Mouse (Mus musculus): ENCODE results near the gene Neurod1. TPM values are rescaled to one million over a fixed set of nuclear protein-coding genes. Genes with fewer than 3 reads are reported as not detected.

Gene Neurod1
- polyA plus RNA-seq, 1 experiment from 2014 or later, result 55.8 TPM

DNA sequence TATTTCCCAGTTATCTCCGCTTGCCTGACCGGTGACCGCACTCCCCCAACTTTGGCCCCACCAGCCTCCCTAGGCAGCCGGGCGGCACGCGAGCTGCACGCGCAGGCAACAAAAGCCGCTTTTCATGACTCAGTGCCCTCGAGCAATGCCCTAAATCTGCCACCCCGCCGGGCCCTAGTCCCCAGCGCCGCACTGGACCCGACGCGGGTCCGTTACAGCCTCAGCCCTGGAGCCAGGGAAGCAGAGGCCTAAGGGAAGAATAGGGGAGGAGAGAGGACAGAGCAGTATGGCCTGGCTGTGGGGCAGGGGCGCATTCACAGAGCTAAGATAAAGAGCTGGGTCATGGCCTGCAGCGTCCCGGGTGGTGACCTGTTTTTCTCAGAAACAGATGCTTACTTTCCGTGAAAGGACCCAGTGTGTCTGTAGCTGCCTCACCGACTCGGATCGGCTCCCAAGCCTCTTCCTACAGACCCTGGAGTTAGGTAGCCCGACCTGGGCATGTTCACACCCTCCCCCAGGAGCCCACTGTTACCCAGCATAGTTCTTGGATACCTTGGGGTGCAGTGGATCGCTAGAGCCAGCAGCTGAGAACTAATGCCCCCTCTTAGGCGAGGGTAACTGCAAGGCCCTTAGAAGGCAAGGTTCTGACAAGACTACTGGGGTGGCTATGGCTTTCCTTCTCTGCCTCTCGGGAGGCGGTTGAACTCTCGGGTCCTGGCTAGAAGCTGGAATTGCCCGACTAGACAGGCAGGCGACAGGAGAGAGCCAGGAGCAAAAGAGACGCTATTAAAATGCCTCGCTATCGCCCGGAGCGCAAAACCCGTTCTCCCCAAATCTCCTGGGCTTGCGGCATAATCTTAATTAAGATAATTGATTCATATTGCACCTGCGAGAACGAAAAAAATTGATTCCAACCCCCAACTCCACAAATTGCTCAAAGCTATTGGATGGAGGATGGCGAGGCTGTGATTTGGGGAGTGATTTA lies 2.8 kb upstream of the Neurod1 start:
- Histone ChIP-seq H3K4me3 (replicated peaks; ENCODE audit: low read length) (peak overlapping the region; percentile 17), H3K4me1 (replicated peaks; ENCODE audit: control insufficient read depth, insufficient read depth, low read length) (peaks cover 37% of the 10 kb centered on the region), H3K9ac (replicated peaks; ENCODE audit: low read depth, low read length) (peak overlapping the region; percentile 49), H3K4me2 (ENCODE audit: low read length) (peak overlapping the region; percentile 50), H3K27me3 (replicated peaks; ENCODE audit: control insufficient read depth, insufficient read depth, low read length) (peaks cover 20% of the 10 kb centered on the region), H3K9me3 (ENCODE audit: control insufficient read depth, low read length) (no peaks in the 10 kb centered on the region), H3K27ac (ENCODE audit: low read length) (peak overlapping the region; percentile 77), H3K36me3 (ENCODE audit: control insufficient read depth, insufficient read depth) (no peaks in the 10 kb centered on the region)
- ATAC-seq, result peak; percentile 13; the same call in 1 of the 2 replicates
- under 1% methylated on average over 44 of the region's 44 CpGs for WGBS

DNA sequence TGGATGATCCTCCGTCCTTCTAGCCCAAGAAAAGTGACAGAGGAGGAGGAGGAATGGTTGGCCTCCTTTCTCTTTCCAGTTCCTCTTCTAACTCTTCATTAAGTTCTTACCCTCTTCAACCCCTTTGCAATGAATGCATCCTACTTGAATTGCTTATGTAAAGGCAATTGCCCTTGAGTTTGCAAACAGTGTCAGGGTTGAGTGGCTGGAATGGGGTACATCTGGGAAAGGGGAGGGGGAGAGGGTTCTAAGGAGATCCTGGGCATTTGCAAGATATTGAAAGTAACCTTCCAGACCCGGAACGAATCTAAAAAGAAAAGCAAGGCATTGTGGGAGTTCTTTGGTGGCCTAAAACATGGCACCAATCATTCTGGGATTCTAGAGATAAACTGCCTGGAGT lies 1.4 kb upstream of the Neurod1 start:
- peaks cover 44% of the 10 kb centered on the region for H3K4me1 ChIP-seq (replicated peaks; ENCODE audit: control insufficient read depth, insufficient read depth, low read length)
- H3K4me2 ChIP-seq (ENCODE audit: low read length), result no peak overlapping the region
- H3K36me3 ChIP-seq (ENCODE audit: control insufficient read depth, insufficient read depth), result no peaks in the 10 kb centered on the region
- ATAC-seq, result no peak
- 18% methylated on average over 3 of the region's 3 CpGs for WGBS
- H3K9ac ChIP-seq (replicated peaks; ENCODE audit: low read depth, low read length), result no peak overlapping the region
- no peaks in the 10 kb centered on the region for H3K9me3 ChIP-seq (ENCODE audit: control insufficient read depth, low read length)
- H3K27me3 ChIP-seq (replicated peaks; ENCODE audit: control insufficient read depth, insufficient read depth, low read length), result peaks cover 24% of the 10 kb centered on the region
- no peak overlapping the region for H3K4me3 ChIP-seq (replicated peaks; ENCODE audit: low read length)
- H3K27ac ChIP-seq (ENCODE audit: low read length), result no peak overlapping the region

DNA sequence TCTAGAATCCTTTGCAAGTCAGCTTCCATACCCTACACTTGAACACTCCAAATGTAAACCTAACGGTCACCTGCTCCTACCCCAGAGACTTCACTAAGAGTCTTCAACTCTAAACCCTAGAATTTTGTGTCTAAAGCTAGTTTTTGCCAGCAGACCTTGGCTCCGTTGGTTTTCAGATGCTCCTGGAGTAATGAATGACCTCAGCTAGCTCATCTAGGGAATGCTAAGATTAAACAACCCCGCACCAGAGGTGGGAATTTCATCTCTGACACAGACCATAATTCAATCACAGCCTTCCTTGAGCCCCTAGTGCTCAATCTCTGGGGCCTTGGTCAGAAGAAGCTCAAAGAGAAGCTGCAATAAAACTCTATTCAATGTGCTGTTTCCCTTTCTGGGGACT lies 883 bp upstream of the Neurod1 start:
- Histone ChIP-seq H3K4me2 (ENCODE audit: low read length) (no peak overlapping the region), H3K36me3 (ENCODE audit: control insufficient read depth, insufficient read depth) (no peaks in the 10 kb centered on the region), H3K4me3 (replicated peaks; ENCODE audit: low read length) (no peak overlapping the region), H3K9ac (replicated peaks; ENCODE audit: low read depth, low read length) (no peak overlapping the region), H3K27me3 (replicated peaks; ENCODE audit: control insufficient read depth, insufficient read depth, low read length) (peaks cover 24% of the 10 kb centered on the region), H3K9me3 (ENCODE audit: control insufficient read depth, low read length) (no peaks in the 10 kb centered on the region), H3K27ac (ENCODE audit: low read length) (no peak overlapping the region), H3K4me1 (replicated peaks; ENCODE audit: control insufficient read depth, insufficient read depth, low read length) (peaks cover 44% of the 10 kb centered on the region)
- 63% methylated on average over 3 of the region's 3 CpGs for WGBS
- ATAC-seq, result no peak

DNA sequence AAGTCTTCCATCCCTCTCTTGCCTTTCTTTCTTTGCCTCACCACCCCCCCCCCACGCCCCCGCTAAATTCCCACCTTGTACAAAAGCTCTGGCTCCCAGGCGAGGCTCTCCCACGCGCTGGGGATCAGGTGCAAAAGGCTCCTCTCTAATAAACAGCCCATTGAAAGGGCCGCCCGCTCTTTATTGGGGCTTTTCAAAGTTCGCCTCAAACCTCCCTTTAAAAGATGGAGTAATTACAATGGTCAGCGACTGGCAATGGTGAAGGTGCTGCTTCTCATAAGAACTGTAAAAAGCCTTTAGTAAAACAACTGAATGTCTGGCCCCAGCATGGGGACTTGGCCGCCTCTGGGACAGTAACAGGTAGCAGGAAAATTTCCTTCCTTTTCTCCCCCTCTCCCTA lies 905 bp downstream of the Neurod1 start:
- H3K36me3 ChIP-seq (ENCODE audit: control insufficient read depth, insufficient read depth), result no peaks in the 10 kb centered on the region
- peak overlapping the region; percentile 63 for H3K9ac ChIP-seq (replicated peaks; ENCODE audit: low read depth, low read length)
- peak overlapping the region; percentile 54 for H3K4me3 ChIP-seq (replicated peaks; ENCODE audit: low read length)
- no peaks in the 10 kb centered on the region for H3K9me3 ChIP-seq (ENCODE audit: control insufficient read depth, low read length)
- H3K27me3 ChIP-seq (replicated peaks; ENCODE audit: control insufficient read depth, insufficient read depth, low read length), result peaks cover 27% of the 10 kb centered on the region
- H3K27ac ChIP-seq (ENCODE audit: low read length), result peak overlapping the region; percentile 39; the same call in 1 of the 2 replicates
- peaks cover 47% of the 10 kb centered on the region for H3K4me1 ChIP-seq (replicated peaks; ENCODE audit: control insufficient read depth, insufficient read depth, low read length)
- no peak for ATAC-seq
- 0% methylated on average over 10 of the region's 10 CpGs for WGBS
- H3K4me2 ChIP-seq (ENCODE audit: low read length), result peak overlapping the region; percentile 65

DNA sequence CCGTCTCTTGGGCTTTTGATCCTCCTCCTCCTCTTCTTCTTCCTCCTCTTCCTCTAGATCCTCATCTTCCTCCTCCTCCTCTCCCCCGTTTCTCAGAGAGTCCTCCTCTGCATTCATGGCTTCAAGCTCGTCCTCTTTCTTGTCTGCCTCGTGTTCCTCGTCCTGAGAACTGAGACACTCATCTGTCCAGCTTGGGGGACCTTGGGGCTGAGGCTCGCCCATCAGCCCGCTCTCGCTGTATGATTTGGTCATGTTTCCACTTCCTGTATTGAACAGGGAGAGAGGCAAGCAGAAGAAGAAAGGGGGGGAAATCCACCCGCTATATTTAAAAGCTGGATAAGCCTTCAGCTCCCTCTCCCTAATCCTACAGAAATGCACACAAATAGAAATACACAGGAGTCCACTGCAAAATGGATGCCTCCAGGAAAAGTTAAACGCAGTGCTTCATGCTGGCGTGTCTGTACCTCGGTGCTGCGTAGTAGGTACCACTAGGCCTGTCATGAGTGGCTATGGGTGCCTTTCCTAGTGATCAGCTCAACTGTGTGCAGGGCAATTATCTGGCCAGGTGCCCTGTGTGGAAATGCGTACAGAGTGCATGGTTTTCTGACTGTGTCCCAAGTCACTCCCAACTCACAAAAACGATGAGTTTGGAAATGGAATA lies 1.6 kb downstream of the Neurod1 start:
- Histone ChIP-seq H3K27me3 (replicated peaks; ENCODE audit: control insufficient read depth, insufficient read depth, low read length) (peaks cover 24% of the 10 kb centered on the region), H3K4me1 (replicated peaks; ENCODE audit: control insufficient read depth, insufficient read depth, low read length) (peaks cover 44% of the 10 kb centered on the region), H3K27ac (ENCODE audit: low read length) (peak overlapping the region; percentile 55), H3K4me3 (replicated peaks; ENCODE audit: low read length) (peak overlapping the region; percentile 54), H3K4me2 (ENCODE audit: low read length) (peak overlapping the region; percentile 65), H3K36me3 (ENCODE audit: control insufficient read depth, insufficient read depth) (no peaks in the 10 kb centered on the region), H3K9ac (replicated peaks; ENCODE audit: low read depth, low read length) (peak overlapping the region; percentile 63), H3K9me3 (ENCODE audit: control insufficient read depth, low read length) (no peaks in the 10 kb centered on the region)
- no peak for ATAC-seq
- WGBS, result 4% methylated on average over 15 of the region's 15 CpGs

DNA sequence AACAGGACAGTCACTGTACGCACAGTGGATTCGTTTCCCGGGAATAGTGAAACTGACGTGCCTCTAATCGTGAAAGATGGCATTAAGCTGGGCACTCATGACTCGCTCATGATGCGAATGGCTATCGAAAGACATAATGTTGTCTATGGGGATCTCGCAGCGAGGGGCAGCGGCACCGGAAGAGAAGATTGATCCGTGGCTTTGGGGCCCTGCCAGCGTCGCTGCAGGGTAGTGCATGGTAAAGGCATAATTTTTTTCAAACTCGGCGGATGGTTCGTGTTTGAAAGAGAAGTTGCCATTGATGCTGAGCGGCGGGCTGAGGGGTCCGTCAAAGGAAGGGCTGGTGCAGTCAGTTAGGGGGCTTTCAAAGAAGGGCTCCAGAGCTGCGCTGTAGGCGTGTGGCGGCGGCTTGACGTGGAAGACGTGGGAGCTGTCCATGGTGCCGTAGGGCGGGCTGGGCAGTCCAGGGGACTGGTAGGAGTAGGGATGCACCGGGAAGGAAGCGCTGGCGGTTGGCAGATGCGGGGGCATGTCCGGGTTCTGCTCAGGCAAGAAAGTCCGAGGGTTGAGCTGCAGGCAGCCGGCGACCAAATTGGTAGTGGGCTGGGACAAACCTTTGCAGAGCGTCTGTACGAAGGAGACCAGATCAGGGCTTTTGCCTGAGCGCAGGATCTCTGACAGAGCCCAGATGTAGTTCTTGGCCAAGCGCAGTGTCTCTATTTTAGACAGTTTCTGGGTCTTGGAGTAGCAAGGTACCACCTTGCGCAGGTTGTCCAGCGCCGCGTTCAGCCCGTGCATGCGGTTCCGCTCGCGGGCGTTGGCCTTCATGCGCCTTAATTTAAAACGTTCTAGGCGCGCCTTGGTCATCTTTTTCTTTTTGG lies 2.4 kb downstream of the Neurod1 start:
- peak overlapping the region; percentile 55 for H3K27ac ChIP-seq (ENCODE audit: low read length)
- H3K4me1 ChIP-seq (replicated peaks; ENCODE audit: control insufficient read depth, insufficient read depth, low read length), result peaks cover 38% of the 10 kb centered on the region
- WGBS, result under 1% methylated on average over 55 of the region's 55 CpGs
- H3K4me2 ChIP-seq (ENCODE audit: low read length), result peak overlapping the region; percentile 65
- peak; percentile 19 for ATAC-seq
- no peaks in the 10 kb centered on the region for H3K9me3 ChIP-seq (ENCODE audit: control insufficient read depth, low read length)
- H3K9ac ChIP-seq (replicated peaks; ENCODE audit: low read depth, low read length), result peak overlapping the region; percentile 63
- peak overlapping the region; percentile 54 for H3K4me3 ChIP-seq (replicated peaks; ENCODE audit: low read length)
- H3K36me3 ChIP-seq (ENCODE audit: control insufficient read depth, insufficient read depth), result no peaks in the 10 kb centered on the region
- peaks cover 18% of the 10 kb centered on the region for H3K27me3 ChIP-seq (replicated peaks; ENCODE audit: control insufficient read depth, insufficient read depth, low read length)

DNA sequence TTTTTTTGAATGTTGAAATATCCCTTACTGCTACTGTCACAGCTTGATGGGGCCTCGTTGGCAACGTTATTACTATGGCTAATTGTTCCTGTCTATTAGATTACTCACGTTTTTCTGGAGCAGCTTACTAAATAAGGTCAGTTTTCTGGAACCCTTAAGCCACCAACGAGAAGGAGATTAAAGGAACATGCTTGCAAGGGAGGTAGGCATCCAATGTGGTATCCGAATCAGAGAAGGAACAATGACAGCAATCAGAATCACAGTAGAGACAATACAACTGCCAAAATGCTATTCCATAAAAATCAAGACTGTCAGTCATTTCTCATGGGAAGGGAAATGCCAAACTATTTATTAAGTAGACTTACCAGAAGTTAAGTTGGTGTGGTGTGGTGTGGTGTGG lies 5.1 kb downstream of the Neurod1 start:
- H3K27ac ChIP-seq (ENCODE audit: low read length), result no peak overlapping the region; the same call in 1 of the 2 replicates
- ATAC-seq, result no peak
- no peak overlapping the region for H3K4me3 ChIP-seq (replicated peaks; ENCODE audit: low read length)
- H3K9me3 ChIP-seq (ENCODE audit: control insufficient read depth, low read length), result no peaks in the 10 kb centered on the region
- WGBS, result 29% methylated on average over 5 of the region's 5 CpGs
- H3K36me3 ChIP-seq (ENCODE audit: control insufficient read depth, insufficient read depth), result no peaks in the 10 kb centered on the region
- 0 out of 2 replicates have a peak overlapping the region, but pooled peaks have one; percentile 9 for H3K4me2 ChIP-seq (ENCODE audit: low read length)
- peaks cover 23% of the 10 kb centered on the region for H3K4me1 ChIP-seq (replicated peaks; ENCODE audit: control insufficient read depth, insufficient read depth, low read length)
- no peak overlapping the region for H3K9ac ChIP-seq (replicated peaks; ENCODE audit: low read depth, low read length)
- peaks cover 11% of the 10 kb centered on the region for H3K27me3 ChIP-seq (replicated peaks; ENCODE audit: control insufficient read depth, insufficient read depth, low read length)

DNA sequence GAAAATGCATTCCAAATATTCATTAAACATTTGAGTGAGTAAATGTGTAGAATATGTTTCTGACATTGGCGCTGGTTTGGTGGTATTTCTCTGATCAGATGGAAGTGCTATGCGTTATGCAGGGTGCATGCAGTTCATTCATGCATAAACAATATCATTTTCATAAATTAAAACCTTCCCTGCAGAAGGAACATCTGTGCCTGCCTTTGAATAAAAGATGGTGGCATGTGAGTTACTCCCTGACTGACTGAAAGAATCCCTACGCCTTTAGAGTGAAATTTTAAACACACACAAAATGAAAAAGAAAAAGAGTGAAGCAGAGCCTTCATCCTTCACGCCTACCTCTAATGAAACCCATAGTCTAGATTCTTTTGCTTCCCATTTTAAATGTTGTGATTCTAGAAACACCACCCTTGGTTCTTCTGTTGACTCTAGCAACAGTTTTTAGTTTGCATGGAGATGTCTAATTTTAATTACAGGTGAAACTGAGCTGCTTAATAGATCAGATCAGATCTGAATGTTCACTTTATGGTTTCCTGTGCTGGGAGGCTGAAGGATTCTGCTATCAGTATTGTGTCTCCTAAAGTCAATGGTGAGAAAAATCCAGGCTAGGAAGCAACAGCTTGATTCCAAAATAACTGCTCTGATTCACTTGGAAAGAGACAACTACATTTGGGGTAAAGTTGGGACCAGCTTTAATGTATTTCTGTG lies 5.7 kb downstream of the Neurod1 start:
- 37% methylated on average over 4 of the region's 4 CpGs for WGBS

More for the DNA sequence above, 5.7 kb downstream of the Neurod1 start:
- no peak overlapping the region for H3K4me3 ChIP-seq (replicated peaks; ENCODE audit: low read length)
- peaks cover 20% of the 10 kb centered on the region for H3K4me1 ChIP-seq (replicated peaks; ENCODE audit: control insufficient read depth, insufficient read depth, low read length)
- 0 out of 2 replicates have a peak overlapping the region, but pooled peaks have one; percentile 9 for H3K4me2 ChIP-seq (ENCODE audit: low read length)
- ATAC-seq, result peak; percentile 62
- no peaks in the 10 kb centered on the region for H3K36me3 ChIP-seq (ENCODE audit: control insufficient read depth, insufficient read depth)
- no peak overlapping the region for H3K27ac ChIP-seq (ENCODE audit: low read length)
- peaks cover 9% of the 10 kb centered on the region for H3K27me3 ChIP-seq (replicated peaks; ENCODE audit: control insufficient read depth, insufficient read depth, low read length)
- H3K9ac ChIP-seq (replicated peaks; ENCODE audit: low read depth, low read length), result no peak overlapping the region
- H3K9me3 ChIP-seq (ENCODE audit: control insufficient read depth, low read length), result no peaks in the 10 kb centered on the region
